Mouse (Mus musculus) small intestine, adult 2 months (tissue): Measurements from ENCODE around the gene Cltc.

ENCODE experiments used
- CTCF ChIP-seq: fragments of 200-500 bp; IDR thresholded peaks from 2 replicates; pipeline ENCODE4 v1.5.1; 2012; ENCODE audit warnings: low read depth, mild to moderate bottlenecking, control low read depth, inconsistent platforms, low read length, moderate library complexity, mixed read lengths; ENCODE audit not compliant: insufficient replicate concordance, insufficient read length; ENCODE audit errors: extremely low read depth
- POLR2A ChIP-seq: fragments of 200-500 bp; IDR thresholded peaks from 2 replicates; pipeline ENCODE4 v1.6.1; 2012; ENCODE audit warnings: low read depth, mild to moderate bottlenecking, control low read depth, inconsistent platforms, low read length, moderate library complexity

DNA sequence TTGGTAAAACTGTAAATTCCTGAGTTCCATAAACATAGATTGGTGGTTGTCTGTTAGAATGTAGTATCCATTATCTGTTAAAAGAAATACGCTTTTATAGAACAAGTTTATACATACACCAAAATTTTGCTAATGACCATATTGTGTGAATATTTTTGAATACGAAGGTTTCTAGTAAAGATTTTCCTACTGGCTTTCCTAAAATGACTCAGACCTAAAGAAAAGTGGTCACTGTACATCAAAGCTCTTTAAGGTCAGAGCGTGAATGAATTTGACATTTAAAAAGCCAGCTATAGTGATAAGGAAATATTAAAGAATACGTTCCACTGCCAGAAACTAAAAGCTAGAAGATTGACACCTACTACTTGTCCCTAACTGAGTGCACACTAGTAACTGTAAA lies 112.8 kb downstream of the Cltc start:
- TF ChIP-seq POLR2A: no peak
- TF ChIP-seq CTCF: no peak
